Mouse (Mus musculus) central nervous system, embryonic 11.5 days (tissue): ENCODE measurements around the gene Rab20. TPM values are rescaled to one million over a fixed set of nuclear protein-coding genes. Genes with fewer than 3 reads are reported as not detected.

Experiments
- polyA plus RNA-seq: library from polyadenylated mRNA; depleted of rRNA; stranded (reverse); fragments of >200 nt; gene quantifications from 2 replicates; pipeline ENCODE4 v1.2.3, GENCODE M21; 2012; rRNA removed

Gene Rab20
- polyA plus RNA-seq: 0.86 and 1.2 TPM in 2 replicates

GRCm38 (mm10) chr8:11477811-11478761 lies at the start of gene Rab20:
Gene Rab20 (minus strand): TSS chr8:11478710.

GRCm38 (mm10) chr8:11497017-11497990 lies 18.8 kb upstream of the Rab20 start, which contains the start of gene Naxd:
Gene Naxd (plus strand): TSS chr8:11497506.

Other genes with a start within 250 kb of the Rab20 start
- 45.4 and 47.7 TPM in 2 replicates for gene Col4a2, start 165.9 kb downstream of the Rab20 start, polyA plus RNA-seq
- 108 and 116 TPM in 2 replicates for gene Col4a1, start 165.9 kb downstream of the Rab20 start, polyA plus RNA-seq
- gene Naxd, start 18.8 kb upstream of the Rab20 start, polyA plus RNA-seq: 73.4 and 99.8 TPM in 2 replicates
- 32.9 and 37.7 TPM in 2 replicates for gene Cars2, start 72.1 kb upstream of the Rab20 start, polyA plus RNA-seq
- 87.3 and 149 TPM in 2 replicates for gene Ing1, start 76.9 kb upstream of the Rab20 start, polyA plus RNA-seq
- 136 and 181 TPM in 2 replicates for gene Ankrd10, start 157.0 kb upstream of the Rab20 start, polyA plus RNA-seq
- gene 1700016D06Rik, start 222.4 kb upstream of the Rab20 start, polyA plus RNA-seq: not detected in 2 replicates
- gene Arhgef7, start 249.0 kb upstream of the Rab20 start, polyA plus RNA-seq: 45.3 and 62.9 TPM in 2 replicates